Mouse (Mus musculus): ENCODE data around the gene Krtap22-2. TPM values are rescaled to one million over a fixed set of nuclear protein-coding genes. Genes with fewer than 3 reads are reported as not detected.
"Not testable (repeated sequence)": the region's sequence is repeated elsewhere in the genome, so short reads cannot be mapped to it uniquely, and the experiment has no call there.

Gene Krtap22-2
- total RNA-seq (2015) (not detected in 2 replicates), total RNA-seq (2017) (not detected in 2 replicates)

- no peak for ATAC-seq (replicated peaks; ENCODE audit: poor library complexity)
These were observed at the start of gene Krtap22-2 for GRCm38 (mm10) chr16:89010659-89011058. Krtap22-2 (minus strand) TSS chr16:89010759.

DNA sequence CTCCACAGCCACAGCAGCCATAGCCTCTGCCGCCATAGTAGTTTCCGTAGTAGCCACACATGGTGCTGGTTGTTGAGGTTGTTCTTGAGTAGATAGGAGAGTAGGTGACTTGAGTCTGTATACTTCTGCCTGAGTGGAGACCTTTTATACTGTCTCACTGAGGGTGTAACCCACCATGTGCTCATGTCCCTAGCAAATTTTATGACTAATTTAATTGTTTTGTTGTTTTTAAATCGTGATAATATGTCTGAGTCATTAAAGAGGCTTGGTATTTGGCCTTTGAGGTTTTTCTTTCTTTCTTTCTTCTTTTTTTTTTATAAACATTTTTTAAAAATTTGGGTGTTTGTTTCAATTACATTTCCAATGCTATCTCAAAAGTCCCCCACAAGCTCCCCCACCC is 37.2 kb upstream of the Krtap22-2 start, which contains the start of gene Krtap6-5:
TSS of gene Krtap6-5 (minus strand) at position 101 of the 400 bp plus-strand sequence.
- no peak for ATAC-seq (replicated peaks; ENCODE audit: poor library complexity)

- ATAC-seq (replicated peaks; ENCODE audit: poor library complexity): not testable (repeated sequence)
These were observed 30.8 kb upstream of the Krtap22-2 start, which contains the start of gene Gm10228 for GRCm38 (mm10) chr16:89041372-89041771. Gm10228 (minus strand) TSS chr16:89041472.

GRCm38 (mm10) chr16:89031399-89031798 is 20.8 kb upstream of the Krtap22-2 start, which contains the start of gene Krtap6-1:
Krtap6-1 (plus strand) TSS chr16:89031699.
- ATAC-seq (replicated peaks; ENCODE audit: poor library complexity): not testable (repeated sequence)

- not testable (repeated sequence) for ATAC-seq (replicated peaks; ENCODE audit: poor library complexity)
These were observed 4.4 kb upstream of the Krtap22-2 start, which contains the start of gene Gm10229 for GRCm38 (mm10) chr16:89014984-89015383. Gm10229 (plus strand) TSS chr16:89015284.

DNA sequence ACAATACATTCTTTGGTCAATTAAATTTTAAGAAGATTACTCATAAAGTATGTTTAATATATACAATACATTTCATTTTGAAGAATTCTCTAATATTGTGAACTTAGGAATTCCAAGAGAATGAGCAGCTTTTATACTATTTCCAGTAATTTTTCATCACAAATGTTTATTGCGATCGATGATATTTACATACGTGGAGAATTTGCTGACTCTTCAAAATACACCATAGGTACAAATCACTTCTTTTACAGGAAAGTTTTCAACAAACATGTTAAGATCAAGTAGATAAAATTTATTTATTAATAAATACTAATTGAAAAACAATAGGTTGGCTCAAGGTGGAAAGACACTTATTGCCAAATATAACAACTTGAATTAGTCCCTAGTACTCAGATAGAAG is 3.4 kb upstream of the Krtap22-2 start:
- no peak for ATAC-seq (replicated peaks; ENCODE audit: poor library complexity)

GRCm38 (mm10) chr16:88962773-88963172 is 47.8 kb downstream of the Krtap22-2 start, which contains the start of gene Krtap16-3:
Krtap16-3 (minus strand) TSS chr16:88962873.
- no peak for ATAC-seq (replicated peaks; ENCODE audit: poor library complexity)

Other genes starting within 250 kb of the Krtap22-2 start
- gene 2310057N15Rik, start 236.6 kb downstream of the Krtap22-2 start, total RNA-seq (2015): not detected in 2 replicates
- gene 2310057N15Rik, start 236.6 kb downstream of the Krtap22-2 start, total RNA-seq (2017): not detected in 2 replicates
- gene Gm5965, start 232.9 kb downstream of the Krtap22-2 start, total RNA-seq (2015): not detected in 2 replicates
- gene Gm5965, start 232.9 kb downstream of the Krtap22-2 start, total RNA-seq (2017): not detected in 2 replicates
- not detected in 2 replicates for gene Gm20741, start 198.5 kb downstream of the Krtap22-2 start, total RNA-seq (2015)
- not detected in 2 replicates for gene Gm20741, start 198.5 kb downstream of the Krtap22-2 start, total RNA-seq (2017)
- gene Krtap15, start 190.5 kb downstream of the Krtap22-2 start, total RNA-seq (2015): not detected in 2 replicates
- not detected in 2 replicates for gene Krtap15, start 190.5 kb downstream of the Krtap22-2 start, total RNA-seq (2017)
- gene Krtap14, start 184.6 kb downstream of the Krtap22-2 start, total RNA-seq (2015): not detected in 2 replicates
- gene Krtap14, start 184.6 kb downstream of the Krtap22-2 start, total RNA-seq (2017): not detected in 2 replicates
- gene Krtap19-1, start 141.3 kb downstream of the Krtap22-2 start, total RNA-seq (2015): not detected in 2 replicates
- not detected in 2 replicates for gene Krtap19-1, start 141.3 kb downstream of the Krtap22-2 start, total RNA-seq (2017)
- not detected in 2 replicates for gene Krtap19-2, start 136.5 kb downstream of the Krtap22-2 start, total RNA-seq (2015)
- gene Krtap19-2, start 136.5 kb downstream of the Krtap22-2 start, total RNA-seq (2017): not detected in 2 replicates
- gene Krtap19-3, start 132.7 kb downstream of the Krtap22-2 start, total RNA-seq (2015): not detected in 2 replicates
- gene Krtap19-3, start 132.7 kb downstream of the Krtap22-2 start, total RNA-seq (2017): not detected in 2 replicates
- gene Krtap19-4, start 125.7 kb downstream of the Krtap22-2 start, total RNA-seq (2015): not detected in 2 replicates
- not detected in 2 replicates for gene Krtap19-4, start 125.7 kb downstream of the Krtap22-2 start, total RNA-seq (2017)
- not detected in 2 replicates for gene Krtap19-5, start 114.3 kb downstream of the Krtap22-2 start, total RNA-seq (2015)
- gene Krtap19-5, start 114.3 kb downstream of the Krtap22-2 start, total RNA-seq (2017): not detected in 2 replicates
- gene Krtap19-9b, start 78.5 kb downstream of the Krtap22-2 start, total RNA-seq (2015): not detected in 2 replicates
- gene Krtap19-9b, start 78.5 kb downstream of the Krtap22-2 start, total RNA-seq (2017): not detected in 2 replicates
- not detected in 2 replicates for gene Krtap16-3, start 47.9 kb downstream of the Krtap22-2 start, total RNA-seq (2015)
- gene Krtap16-3, start 47.9 kb downstream of the Krtap22-2 start, total RNA-seq (2017): not detected in 2 replicates
- not detected in 2 replicates for gene Gm10229, start 4.5 kb upstream of the Krtap22-2 start, total RNA-seq (2015)
- gene Gm10229, start 4.5 kb upstream of the Krtap22-2 start, total RNA-seq (2017): not detected in 2 replicates
- not detected in 2 replicates for gene Krtap6-1, start 20.9 kb upstream of the Krtap22-2 start, total RNA-seq (2015)
- gene Krtap6-1, start 20.9 kb upstream of the Krtap22-2 start, total RNA-seq (2017): not detected in 2 replicates
- not detected in 2 replicates for gene Gm10228, start 30.7 kb upstream of the Krtap22-2 start, total RNA-seq (2015)
- gene Gm10228, start 30.7 kb upstream of the Krtap22-2 start, total RNA-seq (2017): not detected in 2 replicates
- not detected in 2 replicates for gene Krtap6-5, start 37.1 kb upstream of the Krtap22-2 start, total RNA-seq (2015)
- gene Krtap6-5, start 37.1 kb upstream of the Krtap22-2 start, total RNA-seq (2017): not detected in 2 replicates
- gene 1110025L11Rik, start 53.2 kb upstream of the Krtap22-2 start, total RNA-seq (2015): not detected in 2 replicates
- gene 1110025L11Rik, start 53.2 kb upstream of the Krtap22-2 start, total RNA-seq (2017): not detected in 2 replicates
- not detected in 2 replicates for gene Krtap6-3, start 73.3 kb upstream of the Krtap22-2 start, total RNA-seq (2015)
- gene Krtap6-3, start 73.3 kb upstream of the Krtap22-2 start, total RNA-seq (2017): not detected in 2 replicates
- not detected in 2 replicates for gene Gm6358, start 130.1 kb upstream of the Krtap22-2 start, total RNA-seq (2015)
- not detected in 2 replicates for gene Gm6358, start 130.1 kb upstream of the Krtap22-2 start, total RNA-seq (2017)
- not detected in 2 replicates for gene Gm10061, start 140.3 kb upstream of the Krtap22-2 start, total RNA-seq (2015)
- not detected in 2 replicates for gene Gm10061, start 140.3 kb upstream of the Krtap22-2 start, total RNA-seq (2017)
- not detected in 2 replicates for gene Gm9789, start 147.2 kb upstream of the Krtap22-2 start, total RNA-seq (2015)
- not detected in 2 replicates for gene Gm9789, start 147.2 kb upstream of the Krtap22-2 start, total RNA-seq (2017)
- gene Gm7735, start 158.7 kb upstream of the Krtap22-2 start, total RNA-seq (2015): not detected in 2 replicates
- not detected in 2 replicates for gene Gm7735, start 158.7 kb upstream of the Krtap22-2 start, total RNA-seq (2017)
- gene 1110057P08Rik, start 164.0 kb upstream of the Krtap22-2 start, total RNA-seq (2015): not detected in 2 replicates
- not detected in 2 replicates for gene 1110057P08Rik, start 164.0 kb upstream of the Krtap22-2 start, total RNA-seq (2017)
- not detected in 2 replicates for gene Krtap20-2, start 195.1 kb upstream of the Krtap22-2 start, total RNA-seq (2015)
- not detected in 2 replicates for gene Krtap20-2, start 195.1 kb upstream of the Krtap22-2 start, total RNA-seq (2017)